Mouse (Mus musculus): Measurements from ENCODE around the gene Glis2.

GRCm38 (mm10) chr16:4551885-4552284 lies 42.6 kb upstream of the Glis2 start:
- TF ChIP-seq GATA1 (IDR thresholded peaks at IDR 0.05; ENCODE audit: low read length), result no peak
- TF ChIP-seq TAL1 (IDR thresholded peaks at IDR 0.05; ENCODE audit: low read length), result no peak
